Mouse (Mus musculus) spleen, postnatal 10 days (tissue): Measurements from ENCODE around the gene Clec4a4.
A peak's percentile ranks its signal among the peaks of the same experiment; 100 is the strongest.
"Not testable (repeated sequence)": the region's sequence is repeated elsewhere in the genome, so short reads cannot be mapped to it uniquely, and the experiment has no call there.

Experiments used
- DNase-seq, 2 experiments: peaks; one replicate each; pipeline ENCODE4 v3.0.0; 2021 to 2022; ENCODE audit warnings: low spot score in 2 of 2

Gene Clec4a4

DNA sequence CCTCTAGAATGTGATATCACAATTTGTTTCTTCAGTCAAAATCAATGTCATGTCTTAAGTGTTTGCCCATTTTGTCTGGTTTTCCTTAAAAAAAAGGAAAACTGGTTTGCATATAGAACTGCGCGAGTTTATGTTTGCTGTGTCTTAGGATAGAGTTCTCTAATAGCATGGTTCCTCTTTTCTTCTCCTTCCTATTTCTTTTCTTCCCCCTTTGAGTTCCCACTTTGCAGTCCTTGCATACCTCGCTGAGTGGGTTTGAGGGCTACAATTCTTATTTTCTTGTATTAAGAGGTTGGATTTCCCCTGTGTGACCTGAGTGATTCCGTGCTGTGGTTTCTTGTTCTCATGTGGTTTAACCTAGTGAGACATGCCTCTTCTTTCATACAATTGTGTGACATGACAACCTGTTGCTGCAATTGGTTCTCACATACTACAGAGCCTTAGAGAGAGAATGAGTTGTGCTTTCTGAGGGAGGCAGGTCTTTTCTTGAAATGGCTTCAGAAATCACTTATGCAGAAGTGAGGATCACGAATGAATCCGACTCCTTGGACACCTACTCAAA is at the start of gene Clec4a4:
Clec4a4 (plus strand) TSS at position 492 of the 562 bp plus-strand sequence.
- DNase-seq = no peak

DNA sequence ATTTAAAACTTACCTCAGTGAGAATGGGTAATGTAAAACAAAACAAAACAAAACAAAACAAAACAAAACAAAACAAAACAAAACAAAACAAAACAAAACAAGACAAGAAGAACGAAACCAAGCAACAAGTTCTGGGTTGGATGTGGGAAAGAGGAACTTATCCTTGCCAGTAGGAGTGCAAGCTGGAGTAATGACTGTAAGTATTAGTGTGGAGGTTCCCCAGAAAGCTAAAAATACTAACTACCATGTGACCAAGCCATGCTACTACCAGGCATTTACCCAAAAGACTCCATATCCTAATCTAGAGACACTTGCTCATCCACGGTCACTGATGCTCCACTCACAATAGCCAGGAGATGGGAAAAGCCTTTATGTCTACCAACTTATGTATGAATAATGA is 43.4 kb upstream of the Clec4a4 start:
- DNase-seq = no peak

GRCm38 (mm10) chr6:122952401-122952800 is 37.8 kb upstream of the Clec4a4 start, which contains the start of gene Clec4a3:
Gene Clec4a3 (plus strand): TSS chr6:122952515.
- DNase-seq = peak in 1 of 2 experiments; percentile 27

GRCm38 (mm10) chr6:122964562-122964961 is 25.6 kb upstream of the Clec4a4 start:
- DNase-seq = no peak

- no peak for DNase-seq
These were observed 21.1 kb upstream of the Clec4a4 start for GRCm38 (mm10) chr6:122969048-122969447.

GRCm38 (mm10) chr6:123004696-123005095 is 14.5 kb downstream of the Clec4a4 start:
- DNase-seq = not testable (repeated sequence)

DNA sequence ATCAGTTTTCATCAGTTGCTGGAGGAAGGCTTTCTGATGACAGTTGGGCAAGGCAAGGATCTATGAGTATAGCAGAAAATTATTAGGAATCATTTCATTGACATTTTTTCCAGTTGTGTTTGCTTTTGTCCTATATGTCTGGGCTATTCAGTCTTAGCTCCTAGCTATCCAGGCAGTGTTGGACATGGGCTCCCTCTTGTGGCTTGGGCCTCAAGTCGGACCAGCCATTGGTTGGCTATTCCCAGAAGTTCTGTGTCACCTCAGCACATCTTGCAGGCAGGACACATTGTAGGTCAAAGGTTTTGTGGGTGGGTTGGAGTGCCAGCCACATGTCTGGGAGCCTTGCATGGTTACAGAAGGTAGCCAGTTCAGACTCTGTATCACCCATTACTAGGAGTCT is 15.4 kb downstream of the Clec4a4 start:
- peak in 1 of 2 experiments; percentile 16 for DNase-seq

GRCm38 (mm10) chr6:123049742-123050372 is 59.7 kb downstream of the Clec4a4 start, which contains the start of gene Clec4b1:
Gene Clec4b1 (plus strand): TSS chr6:123049962.
- no peak for DNase-seq
